Mouse (Mus musculus): ENCODE measurements at regions not wholly inside any gene's neighbourhood (a gene's known extent, or its start where the extent isn't known, plus 50 kb on each side); places are given as distances from the start of the nearest gene placed in this dataset.

DNA sequence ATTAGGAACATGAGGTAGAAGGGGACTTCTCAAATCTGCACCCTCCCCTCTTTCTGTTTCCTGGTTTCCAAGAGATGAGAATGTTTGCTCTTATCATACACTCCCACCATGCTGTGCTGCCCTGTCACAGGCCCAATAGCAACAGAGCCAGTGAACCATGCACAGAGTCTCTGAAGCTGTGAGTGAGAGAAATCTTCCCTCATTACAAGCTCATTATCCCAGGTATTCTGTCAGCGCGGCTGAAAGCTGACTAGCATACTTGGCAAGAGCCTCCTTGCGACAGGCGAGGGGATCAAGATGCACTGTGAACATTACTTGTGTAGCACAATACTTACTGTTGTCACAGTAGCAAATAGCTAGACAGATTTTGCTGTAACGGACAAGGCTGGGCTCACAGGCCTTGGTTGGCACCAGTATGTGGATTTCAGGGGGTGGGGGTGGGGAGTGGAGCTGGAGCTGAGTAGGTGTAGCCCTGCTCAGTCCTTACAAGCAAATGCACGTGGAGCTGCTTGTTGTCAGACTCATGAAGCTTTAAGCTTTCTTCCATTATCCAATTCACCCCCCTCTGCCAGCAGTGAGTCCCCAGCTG lies 84.2 kb upstream of the Zic3 start:
- no peak for TF ChIP-seq CTCF (IDR thresholded peaks at IDR 0.05; ENCODE audit: borderline replicate concordance, extremely low read depth, insufficient read depth, insufficient read length)
- no peak for TF ChIP-seq POLR2A (IDR thresholded peaks at IDR 0.05; ENCODE audit: borderline replicate concordance, extremely low read depth, insufficient read depth, insufficient read length, poor library complexity, severe bottlenecking)
